Mouse (Mus musculus): ENCODE results near the gene Drd3. TPM values are rescaled to one million over a fixed set of nuclear protein-coding genes. Genes with fewer than 3 reads are reported as not detected.

Drd3 gene
- polyA plus RNA-seq, 1 experiment from 2014 or later: not detected

GRCm38 (mm10) chr16:43811402-43811801 lies 57.6 kb downstream of the Drd3 start:
- WGBS: 81% methylated on average over 1 of the region's 1 CpGs
- no peak overlapping the region for H3K27ac ChIP-seq
- ATAC-seq (ENCODE audit: low FRiP score): no peak
- no peaks in the 10 kb centered on the region for H3K36me3 ChIP-seq (replicated peaks; ENCODE audit: control insufficient read depth, insufficient read depth)
- DNase-seq (ENCODE audit: low spot score): no peak
- H3K4me1 ChIP-seq (replicated peaks; ENCODE audit: control insufficient read depth, insufficient read depth, low read length): no peaks in the 10 kb centered on the region
- no peaks in the 10 kb centered on the region for H3K9me3 ChIP-seq (ENCODE audit: control insufficient read depth, low read length)
- H3K9ac ChIP-seq: no peak overlapping the region
- no peak overlapping the region for H3K4me2 ChIP-seq (replicated peaks)
- no peaks in the 10 kb centered on the region for H3K27me3 ChIP-seq (ENCODE audit: control insufficient read depth, insufficient read depth, low read length)
- no peak overlapping the region for H3K4me3 ChIP-seq (replicated peaks; ENCODE audit: low read length)

GRCm38 (mm10) chr16:43814644-43815043 lies 60.8 kb downstream of the Drd3 start:
- no peak overlapping the region for H3K4me2 ChIP-seq (replicated peaks)
- H3K36me3 ChIP-seq (replicated peaks; ENCODE audit: control insufficient read depth, insufficient read depth): no peaks in the 10 kb centered on the region
- no peak overlapping the region for H3K9ac ChIP-seq
- H3K27ac ChIP-seq: no peak overlapping the region
- ATAC-seq (ENCODE audit: low FRiP score): no peak
- H3K9me3 ChIP-seq (ENCODE audit: control insufficient read depth, low read length): no peaks in the 10 kb centered on the region
- 44% methylated on average over 4 of the region's 4 CpGs for WGBS
- DNase-seq (ENCODE audit: low spot score): no peak
- no peaks in the 10 kb centered on the region for H3K4me1 ChIP-seq (replicated peaks; ENCODE audit: control insufficient read depth, insufficient read depth, low read length)
- no peak overlapping the region for H3K4me3 ChIP-seq (replicated peaks; ENCODE audit: low read length)
- no peaks in the 10 kb centered on the region for H3K27me3 ChIP-seq (ENCODE audit: control insufficient read depth, insufficient read depth, low read length)

- H3K9me3 ChIP-seq (ENCODE audit: control insufficient read depth, low read length): no peaks in the 10 kb centered on the region
- WGBS: 81% methylated on average over 4 of the region's 5 CpGs
- no peak overlapping the region for H3K27ac ChIP-seq
- ATAC-seq (ENCODE audit: low FRiP score): no peak
- no peak overlapping the region for H3K4me3 ChIP-seq (replicated peaks; ENCODE audit: low read length)
- no peak for DNase-seq (ENCODE audit: low spot score)
- H3K4me2 ChIP-seq (replicated peaks): no peak overlapping the region
- no peaks in the 10 kb centered on the region for H3K36me3 ChIP-seq (replicated peaks; ENCODE audit: control insufficient read depth, insufficient read depth)
- no peaks in the 10 kb centered on the region for H3K4me1 ChIP-seq (replicated peaks; ENCODE audit: control insufficient read depth, insufficient read depth, low read length)
- no peak overlapping the region for H3K9ac ChIP-seq
- H3K27me3 ChIP-seq (ENCODE audit: control insufficient read depth, insufficient read depth, low read length): no peaks in the 10 kb centered on the region
Measured at GRCm38 (mm10) chr16:43816321-43816720, 62.5 kb downstream of the Drd3 start.

GRCm38 (mm10) chr16:43818404-43818803 lies 64.6 kb downstream of the Drd3 start:
- Histone ChIP-seq H3K4me2 (replicated peaks) (no peak overlapping the region), H3K9ac (no peak overlapping the region), H3K27ac (no peak overlapping the region), H3K36me3 (replicated peaks; ENCODE audit: control insufficient read depth, insufficient read depth) (no peaks in the 10 kb centered on the region), H3K27me3 (ENCODE audit: control insufficient read depth, insufficient read depth, low read length) (no peaks in the 10 kb centered on the region), H3K4me3 (replicated peaks; ENCODE audit: low read length) (no peak overlapping the region), H3K4me1 (replicated peaks; ENCODE audit: control insufficient read depth, insufficient read depth, low read length) (no peaks in the 10 kb centered on the region), H3K9me3 (ENCODE audit: control insufficient read depth, low read length) (no peaks in the 10 kb centered on the region)
- 96% methylated on average over 6 of the region's 6 CpGs for WGBS
- DNase-seq (ENCODE audit: low spot score) (no peak), ATAC-seq (ENCODE audit: low FRiP score) (no peak)

GRCm38 (mm10) chr16:43827492-43827891 lies 73.7 kb downstream of the Drd3 start:
- 55% methylated on average over 3 of the region's 3 CpGs for WGBS
- no peaks in the 10 kb centered on the region for H3K4me1 ChIP-seq (replicated peaks; ENCODE audit: control insufficient read depth, insufficient read depth, low read length)
- DNase-seq (ENCODE audit: low spot score): no peak

GRCm38 (mm10) chr16:43831957-43832356 lies 78.1 kb downstream of the Drd3 start:
- Histone ChIP-seq H3K4me3 (replicated peaks; ENCODE audit: low read length) (no peak overlapping the region), H3K4me2 (replicated peaks) (no peak overlapping the region)
- 93% methylated on average over 2 of the region's 2 CpGs for WGBS

More at GRCm38 (mm10) chr16:43827492-43827891, 73.7 kb downstream of the Drd3 start:
- Histone ChIP-seq H3K4me3 (replicated peaks; ENCODE audit: low read length) (no peak overlapping the region), H3K27ac (peak overlapping the region; percentile 36; the same call in 1 of the 2 replicates), H3K9me3 (ENCODE audit: control insufficient read depth, low read length) (no peaks in the 10 kb centered on the region), H3K9ac (no peak overlapping the region), H3K27me3 (ENCODE audit: control insufficient read depth, insufficient read depth, low read length) (no peaks in the 10 kb centered on the region), H3K36me3 (replicated peaks; ENCODE audit: control insufficient read depth, insufficient read depth) (no peaks in the 10 kb centered on the region), H3K4me2 (replicated peaks) (no peak overlapping the region)
- peak; percentile 51; the same call in 1 of the 2 replicates for ATAC-seq (ENCODE audit: low FRiP score)

GRCm38 (mm10) chr16:43841236-43841635 lies 87.4 kb downstream of the Drd3 start:
- no peaks in the 10 kb centered on the region for H3K9me3 ChIP-seq (ENCODE audit: control insufficient read depth, low read length)
- H3K9ac ChIP-seq: no peak overlapping the region
- no peak overlapping the region for H3K27ac ChIP-seq
- DNase-seq (ENCODE audit: low spot score) (no peak), ATAC-seq (ENCODE audit: low FRiP score) (no peak)
- H3K4me1 ChIP-seq (replicated peaks; ENCODE audit: control insufficient read depth, insufficient read depth, low read length): no peaks in the 10 kb centered on the region
- H3K36me3 ChIP-seq (replicated peaks; ENCODE audit: control insufficient read depth, insufficient read depth): no peaks in the 10 kb centered on the region
- H3K27me3 ChIP-seq (ENCODE audit: control insufficient read depth, insufficient read depth, low read length): no peaks in the 10 kb centered on the region
- 92% methylated on average over 1 of the region's 1 CpGs for WGBS
- no peak overlapping the region for H3K4me3 ChIP-seq (replicated peaks; ENCODE audit: low read length)
- no peak overlapping the region for H3K4me2 ChIP-seq (replicated peaks)

More at GRCm38 (mm10) chr16:43831957-43832356, 78.1 kb downstream of the Drd3 start:
- Histone ChIP-seq H3K4me1 (replicated peaks; ENCODE audit: control insufficient read depth, insufficient read depth, low read length) (no peaks in the 10 kb centered on the region), H3K36me3 (replicated peaks; ENCODE audit: control insufficient read depth, insufficient read depth) (no peaks in the 10 kb centered on the region), H3K27ac (no peak overlapping the region), H3K27me3 (ENCODE audit: control insufficient read depth, insufficient read depth, low read length) (no peaks in the 10 kb centered on the region), H3K9ac (no peak overlapping the region), H3K9me3 (ENCODE audit: control insufficient read depth, low read length) (no peaks in the 10 kb centered on the region)
- ATAC-seq (ENCODE audit: low FRiP score) (no peak), DNase-seq (ENCODE audit: low spot score) (no peak)

- H3K4me1 ChIP-seq (replicated peaks; ENCODE audit: control insufficient read depth, insufficient read depth, low read length): no peaks in the 10 kb centered on the region
- no peaks in the 10 kb centered on the region for H3K27me3 ChIP-seq (ENCODE audit: control insufficient read depth, insufficient read depth, low read length)
- H3K4me2 ChIP-seq (replicated peaks): no peak overlapping the region
- DNase-seq (ENCODE audit: low spot score) (no peak), ATAC-seq (ENCODE audit: low FRiP score) (no peak)
- no peak overlapping the region for H3K9ac ChIP-seq
- no peak overlapping the region for H3K4me3 ChIP-seq (replicated peaks; ENCODE audit: low read length)
- 52% methylated on average over 1 of the region's 1 CpGs for WGBS
- no peaks in the 10 kb centered on the region for H3K9me3 ChIP-seq (ENCODE audit: control insufficient read depth, low read length)
- H3K27ac ChIP-seq: no peak overlapping the region
- no peaks in the 10 kb centered on the region for H3K36me3 ChIP-seq (replicated peaks; ENCODE audit: control insufficient read depth, insufficient read depth)
Measured at GRCm38 (mm10) chr16:43849839-43850238, 96.0 kb downstream of the Drd3 start.

- WGBS: 83% methylated on average over 5 of the region's 5 CpGs
- Histone ChIP-seq H3K36me3 (replicated peaks; ENCODE audit: control insufficient read depth, insufficient read depth) (peaks cover 21% of the 10 kb centered on the region), H3K4me1 (replicated peaks; ENCODE audit: control insufficient read depth, insufficient read depth, low read length) (no peaks in the 10 kb centered on the region), H3K27ac (no peak overlapping the region), H3K4me3 (replicated peaks; ENCODE audit: low read length) (no peak overlapping the region), H3K9ac (no peak overlapping the region), H3K9me3 (ENCODE audit: control insufficient read depth, low read length) (no peaks in the 10 kb centered on the region), H3K27me3 (ENCODE audit: control insufficient read depth, insufficient read depth, low read length) (no peaks in the 10 kb centered on the region), H3K4me2 (replicated peaks) (no peak overlapping the region)
- ATAC-seq (ENCODE audit: low FRiP score) (no peak), DNase-seq (ENCODE audit: low spot score) (no peak)
Measured at GRCm38 (mm10) chr16:43858941-43859476, 105.2 kb downstream of the Drd3 start.

GRCm38 (mm10) chr16:43860624-43861023 lies 106.8 kb downstream of the Drd3 start:
- H3K4me2 ChIP-seq (replicated peaks): no peak overlapping the region
- H3K36me3 ChIP-seq (replicated peaks; ENCODE audit: control insufficient read depth, insufficient read depth): peaks cover 25% of the 10 kb centered on the region
- no peaks in the 10 kb centered on the region for H3K4me1 ChIP-seq (replicated peaks; ENCODE audit: control insufficient read depth, insufficient read depth, low read length)
- DNase-seq (ENCODE audit: low spot score) (no peak), ATAC-seq (ENCODE audit: low FRiP score) (no peak)
- WGBS: 79% methylated on average over 6 of the region's 6 CpGs
- H3K9me3 ChIP-seq (ENCODE audit: control insufficient read depth, low read length): no peaks in the 10 kb centered on the region
- no peak overlapping the region for H3K4me3 ChIP-seq (replicated peaks; ENCODE audit: low read length)
- no peak overlapping the region for H3K9ac ChIP-seq
- no peak overlapping the region for H3K27ac ChIP-seq
- H3K27me3 ChIP-seq (ENCODE audit: control insufficient read depth, insufficient read depth, low read length): no peaks in the 10 kb centered on the region

Measured in hindbrain, embryonic 14.5 days (tissue).